Mouse (Mus musculus) MEL (cell line): ENCODE measurements at regions not wholly inside any gene's neighbourhood (a gene's known extent, or its start where the extent isn't known, plus 50 kb on each side); places are given as distances from the start of the nearest gene placed in this dataset.

Experiments
- DNase-seq: peaks from one replicate; pipeline ENCODE4 v3.0.0; 2011; ENCODE audit warnings: low read depth, low spot score
- H3K27ac ChIP-seq: 2 replicates; pipeline ENCODE4 v1.5.1; 2012; ENCODE audit warnings: low read depth, mild to moderate bottlenecking, control low read depth, low read length, moderate library complexity; ENCODE audit not compliant: control insufficient read depth
- H3K27me3 ChIP-seq, 2 experiments: fragments of 150-350 bp in 1 of 2; sonication (generic) in 1 of 2; 2 replicates each; pipeline ENCODE4 v1.6.1; 2012; ENCODE audit warnings: low read length in 2 of 2, mild to moderate bottlenecking in 2 of 2, improper control_type of control experiment in 1 of 2, moderate library complexity in 1 of 2; ENCODE audit not compliant: insufficient read depth in 2 of 2, control insufficient read depth in 1 of 2
- H3K36me3 ChIP-seq, 2 experiments: 2 replicates each; pipeline ENCODE4 v1.6.1; 2012 to 2014; ENCODE audit warnings: low read length in 2 of 2, improper control_type of control experiment in 1 of 2, inconsistent platforms in 1 of 2, mild to moderate bottlenecking in 1 of 2; ENCODE audit not compliant: insufficient read depth in 2 of 2, control insufficient read depth in 1 of 2
- H3K4me1 ChIP-seq, 2 experiments: fragments of 150-350 bp in 1 of 2; sonication (generic) in 1 of 2; 2 replicates each; pipeline ENCODE4 v1.6.1; 2012; ENCODE audit warnings: low read length in 2 of 2, improper control_type of control experiment in 1 of 2, mild to moderate bottlenecking in 1 of 2; ENCODE audit not compliant: insufficient read depth in 2 of 2, control insufficient read depth in 1 of 2
- H3K4me3 ChIP-seq, 2 experiments: fragments of 150-350 bp in 1 of 2; sonication (generic) in 1 of 2; 2 replicates each; pipeline ENCODE4 v1.5.1; 2012; ENCODE audit warnings: low read depth in 2 of 2, low read length in 2 of 2, mild to moderate bottlenecking in 2 of 2, moderate library complexity in 2 of 2, control low read depth in 1 of 2, improper control_type of control experiment in 1 of 2; ENCODE audit not compliant: control insufficient read depth in 1 of 2, insufficient read depth in 1 of 2
- H3K79me2 ChIP-seq: 2 replicates; pipeline ENCODE4 v1.6.1; 2012; ENCODE audit warnings: mild to moderate bottlenecking, low read length, moderate library complexity; ENCODE audit not compliant: control insufficient read depth, poor library complexity, insufficient read depth
- H3K9ac ChIP-seq: 2 replicates; pipeline ENCODE4 v1.6.1; 2012; ENCODE audit warnings: low read depth, mild to moderate bottlenecking, control low read depth, low read length, moderate library complexity; ENCODE audit not compliant: control insufficient read depth, poor library complexity, severe bottlenecking
- H3K9me3 ChIP-seq: fragments of 150-350 bp; sonication (generic); replicated peaks from 2 replicates; pipeline ENCODE4 v1.6.1; 2012; ENCODE audit warnings: mild to moderate bottlenecking, low read length, improper control_type of control experiment, moderate library complexity; ENCODE audit not compliant: insufficient read depth
- CHD2 ChIP-seq: IDR thresholded peaks from 2 replicates; pipeline ENCODE4 v1.6.1; 2011; ENCODE audit warnings: low read length, improper control_type of control experiment
- ELF1 ChIP-seq: IDR thresholded peaks from 2 replicates; pipeline ENCODE4 v1.6.1; 2014; ENCODE audit warnings: low read depth, mild to moderate bottlenecking, inconsistent platforms, low read length, improper control_type of control experiment, moderate library complexity
- EP300 ChIP-seq, 2 experiments: IDR thresholded peaks; 2 replicates each; pipeline ENCODE4 v1.6.1; 2011; ENCODE audit warnings: improper control_type of control experiment in 2 of 2, low read length in 2 of 2, low read depth in 1 of 2, mild to moderate bottlenecking in 1 of 2
- GABPA ChIP-seq: IDR thresholded peaks from 2 replicates; pipeline ENCODE4 v1.6.1; 2012; ENCODE audit warnings: low read depth, mild to moderate bottlenecking, inconsistent platforms, low read length, improper control_type of control experiment, moderate library complexity
- GATA1 ChIP-seq: IDR thresholded peaks from 2 replicates; pipeline ENCODE4 v1.6.1; 2011; ENCODE audit warnings: low read depth, low read length, improper control_type of control experiment
- HCFC1 ChIP-seq: IDR thresholded peaks from 2 replicates; pipeline ENCODE4 v1.6.1; 2012; ENCODE audit warnings: low read depth, mild to moderate bottlenecking, inconsistent platforms, low read length, improper control_type of control experiment, moderate library complexity
- KAT2A ChIP-seq: conservative IDR thresholded peaks from 2 replicates; pipeline ENCODE4 v1.6.1; 2012; ENCODE audit warnings: low read depth, low read length, improper control_type of control experiment, inconsistent platforms
- MAFK ChIP-seq: IDR thresholded peaks from 2 replicates; pipeline ENCODE4 v1.6.1; 2011; ENCODE audit warnings: low read depth, mild to moderate bottlenecking, low read length, improper control_type of control experiment, borderline replicate concordance
- MAZ ChIP-seq: IDR thresholded peaks from 2 replicates; pipeline ENCODE4 v1.6.1; 2012; ENCODE audit warnings: low read depth, mild to moderate bottlenecking, inconsistent platforms, low read length, improper control_type of control experiment
- MEF2A ChIP-seq: IDR thresholded peaks from 2 replicates; pipeline ENCODE4 v1.6.1; 2014; ENCODE audit warnings: low read depth, mild to moderate bottlenecking, inconsistent platforms, low read length, improper control_type of control experiment; ENCODE audit not compliant: poor library complexity, insufficient replicate concordance, severe bottlenecking; ENCODE audit errors: extremely low read depth
- MXI1 ChIP-seq: IDR thresholded peaks from 2 replicates; pipeline ENCODE4 v1.6.1; 2011; ENCODE audit warnings: mild to moderate bottlenecking, low read depth, low read length, improper control_type of control experiment
- NELFE ChIP-seq: IDR thresholded peaks from 2 replicates; pipeline ENCODE4 v1.6.1; 2011; ENCODE audit warnings: low read depth, low read length, improper control_type of control experiment
- NRF1 ChIP-seq: IDR thresholded peaks from 2 replicates; pipeline ENCODE4 v1.6.1; 2014; ENCODE audit warnings: low read depth, mild to moderate bottlenecking, inconsistent platforms, low read length, improper control_type of control experiment, moderate library complexity; ENCODE audit not compliant: poor library complexity, insufficient read depth, severe bottlenecking
- POLR2A ChIP-seq, 2 experiments: IDR thresholded peaks; 2 replicates each; pipeline ENCODE4 v1.6.1; 2011 to 2012; ENCODE audit warnings: low read length in 2 of 2, mild to moderate bottlenecking in 2 of 2, control low read depth in 1 of 2, improper control_type of control experiment in 1 of 2, low read depth in 1 of 2, moderate library complexity in 1 of 2; ENCODE audit not compliant: control insufficient read depth in 1 of 2, insufficient read depth in 1 of 2, poor library complexity in 1 of 2
- RAD21 ChIP-seq: IDR thresholded peaks from 2 replicates; pipeline ENCODE4 v1.6.1; 2011; ENCODE audit warnings: mild to moderate bottlenecking, low read depth, low read length, improper control_type of control experiment
- RCOR1 ChIP-seq: IDR thresholded peaks from 2 replicates; pipeline ENCODE4 v1.6.1; 2012; ENCODE audit warnings: low read depth, mild to moderate bottlenecking, inconsistent platforms, low read length, improper control_type of control experiment
- SIN3A ChIP-seq: IDR thresholded peaks from 2 replicates; pipeline ENCODE4 v1.6.1; 2012; ENCODE audit warnings: low read length, improper control_type of control experiment, inconsistent platforms
- SMC3 ChIP-seq: IDR thresholded peaks from 2 replicates; pipeline ENCODE4 v1.6.1; 2011; ENCODE audit warnings: low read depth, low read length, improper control_type of control experiment
- TAL1 ChIP-seq: IDR thresholded peaks from 2 replicates; pipeline ENCODE4 v1.6.1; 2012; ENCODE audit warnings: mild to moderate bottlenecking, inconsistent platforms, low read length, moderate library complexity, mixed read lengths
- TCF12 ChIP-seq: IDR thresholded peaks from 2 replicates; pipeline ENCODE4 v1.6.1; 2014; ENCODE audit warnings: low read depth, mild to moderate bottlenecking, inconsistent platforms, low read length, improper control_type of control experiment, moderate library complexity
- UBTF ChIP-seq: IDR thresholded peaks from 2 replicates; pipeline ENCODE4 v1.6.1; 2012; ENCODE audit warnings: low read depth, mild to moderate bottlenecking, inconsistent platforms, low read length, improper control_type of control experiment, moderate library complexity, borderline replicate concordance; ENCODE audit not compliant: insufficient read depth
- USF2 ChIP-seq, 2 experiments: IDR thresholded peaks; 2 replicates each; pipeline ENCODE4 v1.6.1; 2011 to 2012; ENCODE audit warnings: improper control_type of control experiment in 2 of 2, low read length in 2 of 2, borderline replicate concordance in 1 of 2, inconsistent platforms in 1 of 2, low read depth in 1 of 2, mild to moderate bottlenecking in 1 of 2; ENCODE audit not compliant: insufficient read depth in 1 of 2
- ZC3H11A ChIP-seq: IDR thresholded peaks from 2 replicates; pipeline ENCODE4 v1.6.1; 2012; ENCODE audit warnings: low read depth, mild to moderate bottlenecking, inconsistent platforms, low read length, improper control_type of control experiment
- ZKSCAN1 ChIP-seq: IDR thresholded peaks from 2 replicates; pipeline ENCODE4 v1.6.1; 2012; ENCODE audit warnings: low read depth, mild to moderate bottlenecking, inconsistent platforms, low read length, improper control_type of control experiment, moderate library complexity
- ZNF384 ChIP-seq: IDR thresholded peaks from 2 replicates; pipeline ENCODE4 v1.6.1; 2012; ENCODE audit warnings: low read depth, mild to moderate bottlenecking, inconsistent platforms, low read length, improper control_type of control experiment

DNA sequence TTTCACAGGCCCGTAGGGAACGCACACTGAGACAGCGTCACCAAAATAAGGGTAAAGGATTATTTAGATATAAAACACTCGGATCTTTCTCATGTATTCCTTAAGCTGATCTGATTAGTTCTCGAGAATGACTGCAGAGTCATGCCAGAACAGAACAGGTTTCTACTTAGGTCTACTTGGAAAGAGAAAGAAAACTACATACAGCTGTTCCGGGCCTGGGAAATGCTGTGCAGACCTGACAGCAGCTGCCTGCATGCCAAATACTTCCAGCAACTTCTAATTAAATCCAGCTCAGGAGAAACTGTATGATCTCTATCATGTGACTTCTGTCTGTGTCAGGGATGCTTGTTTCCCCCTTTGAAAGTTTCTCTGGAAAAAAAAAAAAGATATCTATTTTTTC is 193.8 kb upstream of the Fbxl7 start:
- Histone ChIP-seq H3K27ac (no peak overlapping the region), H3K4me3 (no peak overlapping the region), H3K79me2 (no peaks in the 10 kb centered on the region), H3K9ac (no peak overlapping the region), H3K27me3 (no peaks in the 10 kb centered on the region), H3K4me1 (no peaks in the 10 kb centered on the region), H3K9me3 (no peaks in the 10 kb centered on the region), H3K36me3 (no peaks in the 10 kb centered on the region)
- no peak for DNase-seq
- TF ChIP-seq CHD2 = no peak
- no peak for TF ChIP-seq TCF12
- TF ChIP-seq NELFE = no peak
- no peak for TF ChIP-seq RCOR1

DNA sequence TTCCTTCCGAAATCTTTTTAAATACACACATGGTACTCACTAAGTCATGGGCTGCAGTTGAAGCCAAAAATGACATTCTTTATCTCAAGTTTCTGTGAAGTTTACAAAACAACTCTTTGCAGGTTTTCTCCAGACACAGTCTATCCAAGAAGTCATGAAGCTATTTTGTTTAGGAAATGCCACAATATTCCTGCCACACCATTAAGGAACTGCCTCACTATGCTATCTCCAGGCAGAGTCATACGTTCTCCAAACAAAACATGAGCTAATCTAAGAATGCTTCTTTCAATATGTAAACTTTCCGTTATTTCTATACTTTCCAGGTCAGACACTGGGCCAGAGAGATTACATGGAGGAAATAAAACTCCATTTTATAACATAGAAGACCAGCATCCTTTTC is 198.7 kb upstream of the Fbxl7 start:
- Histone ChIP-seq H3K9ac (no peak overlapping the region), H3K4me1 (no peaks in the 10 kb centered on the region), H3K79me2 (no peaks in the 10 kb centered on the region), H3K27me3 (no peaks in the 10 kb centered on the region), H3K27ac (no peak overlapping the region), H3K4me3 (no peak overlapping the region), H3K36me3 (no peaks in the 10 kb centered on the region), H3K9me3 (no peaks in the 10 kb centered on the region)
- no peak for DNase-seq
- no peak for TF ChIP-seq CHD2
- TF ChIP-seq ZNF384 = no peak
- TF ChIP-seq MAFK = no peak
- TF ChIP-seq USF2 (IDR thresholded peaks at IDR 0.05; ENCODE audit: borderline replicate concordance in 1 of 2, insufficient read depth in 1 of 2, low read depth in 1 of 2, low read length in 2 of 2) = no peak
- TF ChIP-seq RAD21 = no peak
- no peak for TF ChIP-seq MEF2A
- TF ChIP-seq TAL1 = no peak
- TF ChIP-seq GATA1 = no peak
- no peak for TF ChIP-seq GABPA
- TF ChIP-seq ZC3H11A = no peak
- no peak for TF ChIP-seq MAZ
- no peak for TF ChIP-seq ZKSCAN1
- TF ChIP-seq HCFC1 = no peak
- TF ChIP-seq, all 39 proteins: peak for 0

DNA sequence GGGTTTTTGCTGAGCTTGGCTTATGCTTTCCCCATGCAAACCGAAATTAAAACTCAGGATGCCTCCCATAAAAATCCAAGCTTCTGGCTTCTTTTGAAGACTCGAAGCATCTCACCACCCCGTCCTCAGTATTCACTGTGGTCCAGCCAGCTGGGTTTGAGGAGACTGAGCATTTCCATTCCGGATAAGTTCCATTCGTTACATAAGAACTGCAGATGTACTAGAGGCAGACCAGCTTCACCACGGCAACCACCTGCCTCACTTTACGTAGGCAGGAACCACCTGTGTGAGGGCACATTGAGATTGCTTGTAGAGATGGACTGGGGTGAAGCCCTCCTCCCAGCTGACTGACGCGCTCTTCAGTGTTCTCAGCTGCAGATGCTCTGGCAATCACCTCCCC is 199.9 kb upstream of the Fbxl7 start:
- no peaks in the 10 kb centered on the region for H3K27me3 ChIP-seq
- H3K9ac ChIP-seq = no peak overlapping the region
- no peak for DNase-seq
- no peak overlapping the region for H3K4me3 ChIP-seq
- H3K79me2 ChIP-seq = no peaks in the 10 kb centered on the region
- no peaks in the 10 kb centered on the region for H3K9me3 ChIP-seq
- H3K27ac ChIP-seq = no peak overlapping the region
- TF ChIP-seq RCOR1 = no peak
- no peak for TF ChIP-seq UBTF
- TF ChIP-seq HCFC1 = no peak
- TF ChIP-seq NRF1 = no peak
- no peak for TF ChIP-seq MXI1
- no peak for TF ChIP-seq GABPA
- no peak for TF ChIP-seq EP300 (IDR thresholded peaks at IDR 0.05; ENCODE audit: low read depth in 1 of 2, low read length in 2 of 2)
- no peak for TF ChIP-seq TAL1
- TF ChIP-seq USF2 (IDR thresholded peaks at IDR 0.05; ENCODE audit: borderline replicate concordance in 1 of 2, insufficient read depth in 1 of 2, low read depth in 1 of 2, low read length in 2 of 2) = no peak
- TF ChIP-seq KAT2A = no peak
- no peak for TF ChIP-seq ZC3H11A
- TF ChIP-seq SMC3 = no peak
- no peak for TF ChIP-seq SIN3A
- no peak for TF ChIP-seq MAZ
- TF ChIP-seq ELF1 = no peak
- TF ChIP-seq POLR2A (IDR thresholded peaks at IDR 0.05; ENCODE audit: control insufficient read depth in 1 of 2, insufficient read depth in 1 of 2, low read depth in 1 of 2, low read length in 2 of 2, poor library complexity in 1 of 2) = no peak
- H3K4me1 ChIP-seq = no peaks in the 10 kb centered on the region
- H3K36me3 ChIP-seq = no peaks in the 10 kb centered on the region
